Mouse (Mus musculus): ENCODE measurements at regions not wholly inside any gene's neighbourhood (a gene's known extent, or its start where the extent isn't known, plus 50 kb on each side); places are given as distances from the start of the nearest gene placed in this dataset.

- H3K27ac ChIP-seq (replicated peaks), result no peak overlapping the region
- WGBS, result 87% methylated on average over 5 of the region's 5 CpGs
Measured at GRCm38 (mm10) chr12:107669046-107669445, 180.6 kb downstream of the 3110018I06Rik start.

GRCm38 (mm10) chr12:107669450-107669849, 181.0 kb downstream of the 3110018I06Rik start:
- Histone ChIP-seq H3K36me3 (no peaks in the 10 kb centered on the region), H3K27ac (replicated peaks) (no peak overlapping the region), H3K9me3 (replicated peaks) (no peaks in the 10 kb centered on the region), H3K27me3 (ENCODE audit: low read depth, poor library complexity, severe bottlenecking) (no peaks in the 10 kb centered on the region; the same call in 1 of the 2 replicates), H3K4me3 (no peak overlapping the region), H3K4me1 (no peaks in the 10 kb centered on the region)
- no peak for DNase-seq (ENCODE audit: low spot score)
- whole genome bisulfite sequencing, result 80% methylated on average over 6 of the region's 6 CpGs

More at GRCm38 (mm10) chr12:107669046-107669445, 180.6 kb downstream of the 3110018I06Rik start:
- Histone ChIP-seq H3K9me3 (replicated peaks) (no peaks in the 10 kb centered on the region), H3K27me3 (ENCODE audit: low read depth, poor library complexity, severe bottlenecking) (no peaks in the 10 kb centered on the region; the same call in 1 of the 2 replicates), H3K36me3 (no peaks in the 10 kb centered on the region), H3K4me3 (no peak overlapping the region), H3K4me1 (0 out of 2 replicates have a peak, but pooled peaks cover under 1% of the 10 kb centered on the region)
- no peak for DNase-seq (ENCODE audit: low spot score)

DNA sequence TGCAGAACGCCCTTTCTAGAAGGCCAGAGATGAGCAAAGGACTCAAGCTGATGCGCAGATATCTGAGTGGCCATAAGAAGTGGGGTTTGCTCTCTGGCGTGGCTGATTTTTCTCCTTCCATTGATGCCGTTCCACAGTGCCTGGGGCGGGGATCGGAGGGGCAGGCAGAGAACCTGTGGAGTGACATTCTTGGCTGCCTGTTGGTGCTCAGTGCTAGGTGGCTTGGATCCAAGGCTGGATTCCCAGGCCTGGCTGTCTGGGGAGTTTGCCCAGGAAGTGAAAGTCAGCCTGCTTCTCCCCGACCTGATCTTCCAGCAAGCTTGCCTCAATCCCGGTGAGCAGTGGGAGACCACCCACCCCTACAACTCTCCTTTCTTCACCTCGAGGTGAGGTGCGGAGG, 181.5 kb downstream of the 3110018I06Rik start:
- Histone ChIP-seq H3K4me3 (no peak overlapping the region), H3K4me1 (no peaks in the 10 kb centered on the region), H3K9me3 (replicated peaks) (no peaks in the 10 kb centered on the region), H3K36me3 (no peaks in the 10 kb centered on the region), H3K27ac (replicated peaks) (no peak overlapping the region), H3K27me3 (ENCODE audit: low read depth, poor library complexity, severe bottlenecking) (no peaks in the 10 kb centered on the region; the same call in 1 of the 2 replicates)
- no peak for DNase-seq (ENCODE audit: low spot score)
- 83% methylated on average over 10 of the region's 10 CpGs for WGBS

- 39% methylated on average over 7 of the region's 7 CpGs for WGBS
- H3K4me3 ChIP-seq, result no peak overlapping the region
- no peak overlapping the region for H3K27ac ChIP-seq (replicated peaks)
- no peaks in the 10 kb centered on the region for H3K9me3 ChIP-seq (replicated peaks)
- H3K27me3 ChIP-seq (ENCODE audit: low read depth, poor library complexity, severe bottlenecking), result no peaks in the 10 kb centered on the region
- DNase-seq (ENCODE audit: low spot score), result no peak
- H3K4me1 ChIP-seq, result peaks cover 10% of the 10 kb centered on the region
- no peaks in the 10 kb centered on the region for H3K36me3 ChIP-seq
Measured at GRCm38 (mm10) chr12:107677076-107677475, 188.6 kb downstream of the 3110018I06Rik start.

GRCm38 (mm10) chr12:107687447-107687846, 199.0 kb downstream of the 3110018I06Rik start:
- H3K27ac ChIP-seq (replicated peaks), result no peak overlapping the region
- DNase-seq (ENCODE audit: low spot score), result no peak
- 84% methylated on average over 2 of the region's 2 CpGs for WGBS

GRCm38 (mm10) chr12:107689418-107689817, 201.0 kb downstream of the 3110018I06Rik start:
- Histone ChIP-seq H3K27me3 (ENCODE audit: low read depth, poor library complexity, severe bottlenecking) (no peaks in the 10 kb centered on the region), H3K27ac (replicated peaks) (no peak overlapping the region), H3K9me3 (replicated peaks) (no peaks in the 10 kb centered on the region), H3K36me3 (no peaks in the 10 kb centered on the region), H3K4me3 (no peak overlapping the region), H3K4me1 (peaks cover 4% of the 10 kb centered on the region)
- WGBS, result 59% methylated on average over 7 of the region's 7 CpGs
- DNase-seq (ENCODE audit: low spot score), result no peak

More at GRCm38 (mm10) chr12:107687447-107687846, 199.0 kb downstream of the 3110018I06Rik start:
- Histone ChIP-seq H3K4me3 (no peak overlapping the region), H3K27me3 (ENCODE audit: low read depth, poor library complexity, severe bottlenecking) (no peaks in the 10 kb centered on the region), H3K4me1 (peaks cover 4% of the 10 kb centered on the region), H3K9me3 (replicated peaks) (no peaks in the 10 kb centered on the region), H3K36me3 (no peaks in the 10 kb centered on the region)

GRCm38 (mm10) chr12:107690061-107690460, 201.6 kb downstream of the 3110018I06Rik start:
- Histone ChIP-seq H3K9me3 (replicated peaks) (no peaks in the 10 kb centered on the region), H3K27ac (replicated peaks) (no peak overlapping the region), H3K36me3 (no peaks in the 10 kb centered on the region), H3K27me3 (ENCODE audit: low read depth, poor library complexity, severe bottlenecking) (no peaks in the 10 kb centered on the region), H3K4me1 (peaks cover 4% of the 10 kb centered on the region), H3K4me3 (no peak overlapping the region)
- 91% methylated on average over 3 of the region's 3 CpGs for WGBS
- no peak for DNase-seq (ENCODE audit: low spot score)

- Histone ChIP-seq H3K4me3 (no peak overlapping the region), H3K36me3 (no peaks in the 10 kb centered on the region), H3K27ac (replicated peaks) (no peak overlapping the region), H3K4me1 (peaks cover 4% of the 10 kb centered on the region), H3K27me3 (ENCODE audit: low read depth, poor library complexity, severe bottlenecking) (no peaks in the 10 kb centered on the region), H3K9me3 (replicated peaks) (peaks cover 4% of the 10 kb centered on the region; the same call in 1 of the 2 replicates)
- DNase-seq (ENCODE audit: low spot score), result no peak
- 87% methylated on average over 6 of the region's 6 CpGs for WGBS
Measured at GRCm38 (mm10) chr12:107693693-107694092, 205.3 kb downstream of the 3110018I06Rik start.

DNA sequence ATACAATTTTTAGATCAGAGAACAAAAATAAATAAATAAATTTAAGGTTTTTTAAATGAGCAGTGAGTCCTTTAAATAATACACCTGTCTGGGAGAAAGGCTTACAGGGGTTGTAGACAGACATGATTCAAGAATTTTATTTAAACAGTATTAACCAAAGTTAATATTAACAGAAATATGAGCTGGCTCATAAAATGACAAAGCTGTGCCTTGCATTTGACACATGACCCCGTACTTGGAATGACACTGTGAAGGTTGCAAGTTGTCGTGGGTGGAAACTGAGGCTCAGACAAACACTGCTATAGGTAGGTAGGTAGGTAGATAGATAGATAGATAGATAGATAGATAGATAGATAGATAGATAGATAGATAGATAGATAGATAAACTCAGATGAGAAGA, 206.6 kb downstream of the 3110018I06Rik start:
- WGBS, result 94% methylated on average over 2 of the region's 2 CpGs
- H3K9me3 ChIP-seq (replicated peaks), result peaks cover 4% of the 10 kb centered on the region; the same call in 1 of the 2 replicates
- H3K4me1 ChIP-seq, result no peaks in the 10 kb centered on the region; the same call in 1 of the 2 replicates
- no peaks in the 10 kb centered on the region for H3K27me3 ChIP-seq (ENCODE audit: low read depth, poor library complexity, severe bottlenecking)
- H3K36me3 ChIP-seq, result no peaks in the 10 kb centered on the region
- no peak overlapping the region for H3K4me3 ChIP-seq
- no peak for DNase-seq (ENCODE audit: low spot score)
- H3K27ac ChIP-seq (replicated peaks), result no peak overlapping the region

DNA sequence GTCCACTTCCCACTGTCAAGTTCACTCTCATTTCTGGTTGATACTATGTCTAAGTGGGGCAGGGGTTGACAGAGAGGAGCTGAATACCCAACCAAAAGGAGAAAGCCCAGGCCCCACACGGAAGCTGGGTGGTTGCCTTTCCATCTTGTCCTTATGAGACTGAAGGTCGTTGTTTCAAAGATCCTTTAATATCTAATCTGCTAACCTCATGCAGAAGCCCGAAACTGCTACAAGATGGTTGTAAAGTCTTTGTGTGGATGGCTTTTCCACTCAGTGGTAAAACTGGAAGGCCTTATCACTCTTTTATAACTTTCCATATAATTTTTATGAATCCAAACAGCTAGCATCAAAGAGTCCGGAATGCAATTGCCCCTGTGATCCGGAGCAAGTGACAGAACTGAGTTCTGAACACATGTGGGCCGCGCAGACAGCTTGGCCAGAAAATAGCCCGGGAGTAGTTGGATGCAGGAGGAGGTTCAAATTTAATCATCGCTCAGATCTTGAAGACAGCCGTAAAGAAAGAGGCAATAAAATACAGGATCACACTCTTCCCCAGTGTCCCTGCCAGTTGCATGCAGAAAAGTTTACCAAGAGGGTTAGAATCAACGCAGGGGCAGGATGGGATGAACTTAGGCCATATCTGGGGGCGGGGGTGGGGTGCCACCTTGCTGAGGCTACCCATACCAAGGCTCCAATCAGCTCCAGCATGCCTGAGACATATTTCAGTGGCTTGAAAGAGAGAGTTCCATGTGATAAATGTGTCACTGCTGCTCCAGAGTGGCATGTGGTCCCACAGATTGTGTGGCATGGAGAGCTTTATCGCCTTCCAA, 207.2 kb downstream of the 3110018I06Rik start:
- H3K9me3 ChIP-seq (replicated peaks), result peaks cover 4% of the 10 kb centered on the region; the same call in 1 of the 2 replicates

DNA sequence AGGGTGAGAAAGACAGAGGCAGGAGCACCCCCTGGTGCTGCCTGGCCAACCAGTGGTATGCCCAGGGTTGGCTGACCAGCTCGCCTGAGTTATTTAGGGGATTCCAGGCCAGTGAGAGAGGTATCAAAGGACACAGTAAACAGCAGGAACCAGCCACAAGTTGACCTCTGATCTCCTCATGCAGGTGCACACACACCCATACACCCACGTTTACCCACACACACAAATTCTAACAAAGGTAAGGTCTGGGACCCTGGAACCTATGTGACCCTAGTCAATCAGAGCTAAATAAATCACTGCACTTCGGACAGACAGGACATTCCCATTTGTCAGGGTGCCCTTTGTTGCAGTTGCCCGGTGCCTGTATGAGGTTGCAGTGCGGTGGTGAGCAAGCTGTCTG, 211.9 kb downstream of the 3110018I06Rik start:
- H3K36me3 ChIP-seq, result no peaks in the 10 kb centered on the region
- DNase-seq (ENCODE audit: low spot score), result no peak
- 75% methylated on average over 5 of the region's 5 CpGs for WGBS
- no peaks in the 10 kb centered on the region for H3K27me3 ChIP-seq (ENCODE audit: low read depth, poor library complexity, severe bottlenecking)
- peaks cover 8% of the 10 kb centered on the region for H3K4me1 ChIP-seq
- H3K27ac ChIP-seq (replicated peaks), result no peak overlapping the region
- H3K4me3 ChIP-seq, result no peak overlapping the region
- H3K9me3 ChIP-seq (replicated peaks), result peaks cover 4% of the 10 kb centered on the region; the same call in 1 of the 2 replicates

More for the DNA sequence above, 207.2 kb downstream of the 3110018I06Rik start:
- H3K4me3 ChIP-seq, result no peak overlapping the region
- H3K27me3 ChIP-seq (ENCODE audit: low read depth, poor library complexity, severe bottlenecking), result no peaks in the 10 kb centered on the region
- no peak for DNase-seq (ENCODE audit: low spot score)
- H3K36me3 ChIP-seq, result no peaks in the 10 kb centered on the region
- WGBS, result 90% methylated on average over 13 of the region's 13 CpGs
- no peak overlapping the region for H3K27ac ChIP-seq (replicated peaks)
- H3K4me1 ChIP-seq, result peaks cover 3% of the 10 kb centered on the region; the same call in 1 of the 2 replicates

DNA sequence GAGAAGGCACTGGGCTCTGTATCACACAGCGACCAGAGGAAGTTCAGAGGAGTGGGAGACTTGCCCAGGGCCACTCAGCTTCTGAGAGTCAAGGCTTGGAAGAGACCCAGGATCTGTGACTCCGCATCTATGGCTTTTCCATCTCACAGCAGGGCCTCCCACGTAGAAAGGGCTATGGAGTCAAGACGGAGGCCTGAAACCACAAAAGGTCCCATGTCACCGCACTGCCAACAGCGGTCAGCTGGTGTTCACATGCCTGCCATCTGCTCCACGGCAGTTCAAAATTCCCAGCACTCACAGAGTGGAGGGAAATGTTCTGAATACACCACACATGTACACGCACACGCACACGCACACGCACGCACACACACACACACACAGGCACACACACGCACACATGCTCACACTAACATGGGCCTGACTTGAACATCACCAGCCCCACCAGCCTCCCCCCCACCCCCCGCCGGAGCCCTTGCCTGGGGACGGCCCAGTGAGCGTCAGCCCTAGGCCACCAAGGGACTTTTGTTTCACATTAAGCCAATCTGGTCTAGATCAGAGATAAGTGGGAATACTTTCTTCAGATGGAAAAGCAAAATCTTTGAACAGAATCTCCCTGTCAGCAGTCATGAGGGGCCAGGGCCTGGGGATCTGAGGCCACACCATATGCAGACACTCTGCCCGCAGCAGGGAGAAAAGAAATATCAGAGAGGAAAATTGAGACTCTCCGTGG, 212.6 kb downstream of the 3110018I06Rik start:
- H3K27me3 ChIP-seq (ENCODE audit: low read depth, poor library complexity, severe bottlenecking), result no peaks in the 10 kb centered on the region
- H3K27ac ChIP-seq (replicated peaks), result 0 out of 2 replicates have a peak overlapping the region, but pooled peaks have one; percentile 30
- H3K4me3 ChIP-seq, result no peak overlapping the region
- no peaks in the 10 kb centered on the region for H3K36me3 ChIP-seq
- DNase-seq (ENCODE audit: low spot score), result no peak
- WGBS, result 89% methylated on average over 19 of the region's 19 CpGs
- H3K4me1 ChIP-seq, result peaks cover 8% of the 10 kb centered on the region
- H3K9me3 ChIP-seq (replicated peaks), result peaks cover 4% of the 10 kb centered on the region; the same call in 1 of the 2 replicates

All from midbrain, embryonic 10.5 days (tissue).